Mouse (Mus musculus): Measurements from ENCODE around the gene Plekho1. TPM values are rescaled to one million over a fixed set of nuclear protein-coding genes. Genes with fewer than 3 reads are reported as not detected.
A peak's percentile ranks its signal among the peaks of the same experiment; 100 is the strongest.

The Plekho1 gene
- polyA plus RNA-seq, 1 experiment, result 73.9 TPM

DNA sequence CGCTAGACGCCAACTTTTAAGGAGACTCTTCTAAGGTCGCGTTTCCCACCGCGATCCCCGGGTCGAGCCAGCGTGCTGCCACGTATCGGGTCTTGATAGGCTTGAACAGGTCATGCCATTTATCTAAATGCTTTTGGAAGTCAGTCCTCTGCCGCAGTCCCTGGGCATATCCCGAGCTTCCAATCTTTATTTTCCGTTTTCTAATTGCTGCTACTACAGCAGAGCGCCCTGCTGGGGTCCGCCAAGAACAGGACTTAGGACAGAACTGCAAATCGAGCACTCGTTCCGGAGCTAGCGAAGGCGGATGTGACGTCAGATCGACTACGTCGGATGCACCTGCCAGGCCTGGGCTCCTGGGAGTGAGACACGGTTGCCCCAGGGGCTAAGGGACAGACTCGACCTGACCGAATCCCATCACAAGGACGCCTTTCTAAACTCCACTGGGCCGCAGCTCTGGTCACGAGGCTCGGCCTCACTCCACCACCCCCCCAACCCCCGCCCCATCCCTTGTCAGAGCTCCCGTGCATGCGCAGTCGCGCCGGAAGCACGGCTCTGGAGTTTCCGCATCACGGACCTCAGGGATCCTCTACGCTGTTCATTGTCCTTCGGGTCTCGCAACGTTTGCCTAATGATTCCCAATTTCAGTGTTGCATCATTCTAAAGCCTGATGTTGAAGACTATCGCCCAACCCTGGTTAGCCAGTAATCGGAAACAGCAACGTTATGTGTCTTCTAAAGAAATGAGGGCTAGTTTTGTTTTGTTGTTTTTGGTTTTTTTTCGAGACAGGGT is 44.8 kb downstream of the Plekho1 start:
- WGBS, result under 1% methylated on average over 49 of the region's 49 CpGs
- Histone ChIP-seq H3K27me3 (ENCODE audit: control insufficient read depth, insufficient read depth, low read length) (no peaks in the 10 kb centered on the region), H3K36me3 (ENCODE audit: control insufficient read depth, insufficient read depth, low read length) (peaks cover 10% of the 10 kb centered on the region), H3K4me1 (replicated peaks; ENCODE audit: control insufficient read depth, insufficient read depth, low read length) (peaks cover 4% of the 10 kb centered on the region; the same call in 1 of the 2 replicates), H3K4me3 (ENCODE audit: control insufficient read depth, insufficient read depth, low read length) (peak overlapping the region; percentile 60), H3K27ac (ENCODE audit: control insufficient read depth, insufficient read depth, low read length) (peak overlapping the region; percentile 90)
- TF ChIP-seq CTCF (IDR thresholded peaks at IDR 0.05; ENCODE audit: borderline replicate concordance, control insufficient read depth, extremely low read depth, insufficient read depth, low read length, poor library complexity) (0 out of 2 replicates have a peak, but pooled peaks have one; percentile 5), POLR2A (IDR thresholded peaks at IDR 0.05; ENCODE audit: control insufficient read depth, extremely low read depth, insufficient read depth, low read length, poor library complexity) (peak; percentile 87)
- peak; percentile 86 for DNase-seq

DNA sequence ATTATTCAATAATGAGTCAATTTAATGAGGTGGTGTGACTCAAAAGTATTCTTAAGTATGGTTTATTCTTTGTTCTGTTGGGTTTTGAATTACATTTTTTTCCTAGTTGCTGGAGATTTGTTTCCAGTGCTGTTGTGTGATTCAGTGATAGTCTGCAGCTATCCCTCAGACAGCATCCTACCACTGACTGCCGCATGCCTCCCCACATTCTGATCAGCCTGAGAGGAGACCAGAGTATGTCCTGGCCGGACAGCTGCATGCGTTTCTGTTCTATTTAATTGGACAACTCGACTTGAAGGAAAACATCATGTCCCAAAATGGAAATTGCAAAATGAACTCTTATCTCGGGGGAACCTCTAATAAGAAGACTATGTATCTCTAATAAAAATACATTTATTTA is 47.5 kb downstream of the Plekho1 start:
- Histone ChIP-seq H3K27ac (ENCODE audit: control insufficient read depth, insufficient read depth, low read length) (no peak overlapping the region), H3K27me3 (ENCODE audit: control insufficient read depth, insufficient read depth, low read length) (no peaks in the 10 kb centered on the region), H3K4me1 (replicated peaks; ENCODE audit: control insufficient read depth, insufficient read depth, low read length) (peaks cover 4% of the 10 kb centered on the region; the same call in 1 of the 2 replicates), H3K4me3 (ENCODE audit: control insufficient read depth, insufficient read depth, low read length) (no peak overlapping the region), H3K36me3 (ENCODE audit: control insufficient read depth, insufficient read depth, low read length) (peaks cover 36% of the 10 kb centered on the region)
- TF ChIP-seq POLR2A (IDR thresholded peaks at IDR 0.05; ENCODE audit: control insufficient read depth, extremely low read depth, insufficient read depth, low read length, poor library complexity), result no peak
- TF ChIP-seq CTCF (IDR thresholded peaks at IDR 0.05; ENCODE audit: borderline replicate concordance, control insufficient read depth, extremely low read depth, insufficient read depth, low read length, poor library complexity), result no peak
- no peak for DNase-seq
- 93% methylated on average over 5 of the region's 5 CpGs for WGBS

DNA sequence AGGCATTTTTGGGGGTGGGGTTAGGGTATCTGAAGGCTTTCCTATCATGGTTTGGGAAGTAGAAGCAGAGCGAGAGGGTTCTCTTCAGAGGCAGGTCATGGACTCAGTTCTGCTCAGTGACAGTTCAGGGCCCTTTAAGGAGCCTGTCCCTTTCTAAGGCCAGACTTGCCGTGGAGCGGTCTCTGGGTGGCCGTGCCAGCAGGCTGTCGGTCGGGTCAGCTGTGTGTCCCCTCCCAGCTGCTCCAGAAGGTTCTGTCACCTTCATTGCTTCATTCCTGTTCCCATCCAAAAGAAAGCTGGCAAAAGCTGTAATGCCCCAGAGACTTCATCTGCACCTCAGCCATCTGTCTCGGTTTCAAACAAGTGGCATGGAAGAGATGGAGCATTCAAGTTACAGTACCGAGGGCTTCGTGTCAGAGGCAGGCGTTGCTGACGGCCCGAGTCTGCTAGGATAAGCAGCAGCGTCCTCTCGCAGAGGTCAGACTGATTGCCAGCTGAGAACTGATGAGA is 50.0 kb downstream of the Plekho1 start:
- Histone ChIP-seq H3K4me3 (ENCODE audit: control insufficient read depth, insufficient read depth, low read length) (no peak overlapping the region), H3K27ac (ENCODE audit: control insufficient read depth, insufficient read depth, low read length) (no peak overlapping the region), H3K27me3 (ENCODE audit: control insufficient read depth, insufficient read depth, low read length) (no peaks in the 10 kb centered on the region), H3K4me1 (replicated peaks; ENCODE audit: control insufficient read depth, insufficient read depth, low read length) (no peaks in the 10 kb centered on the region), H3K36me3 (ENCODE audit: control insufficient read depth, insufficient read depth, low read length) (peaks cover 61% of the 10 kb centered on the region)
- TF ChIP-seq POLR2A (IDR thresholded peaks at IDR 0.05; ENCODE audit: control insufficient read depth, extremely low read depth, insufficient read depth, low read length, poor library complexity), result no peak
- no peak for TF ChIP-seq CTCF (IDR thresholded peaks at IDR 0.05; ENCODE audit: borderline replicate concordance, control insufficient read depth, extremely low read depth, insufficient read depth, low read length, poor library complexity)
- WGBS, result 95% methylated on average over 14 of the region's 14 CpGs
- no peak for DNase-seq

DNA sequence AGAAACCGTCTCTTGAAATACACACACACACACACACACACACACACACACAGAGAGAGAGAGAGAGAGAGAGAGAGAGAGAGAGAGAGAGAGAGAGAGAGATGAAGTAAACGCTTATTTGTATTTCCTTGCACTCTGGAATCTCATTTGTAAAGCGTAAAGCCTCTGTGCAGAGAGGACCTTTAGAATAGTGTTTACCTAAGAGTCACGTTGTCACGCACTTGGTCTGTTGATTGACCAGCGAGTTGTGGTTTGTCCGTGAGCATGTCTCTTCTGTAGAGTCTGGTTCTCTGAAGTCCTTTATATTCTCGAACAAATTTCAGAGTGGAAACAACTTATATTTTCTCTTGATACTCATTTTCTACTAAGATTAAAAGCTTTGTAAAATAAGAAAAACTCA is 51.1 kb downstream of the Plekho1 start:
- 95% methylated on average over 8 of the region's 8 CpGs for WGBS
- H3K4me3 ChIP-seq (ENCODE audit: control insufficient read depth, insufficient read depth, low read length), result no peak overlapping the region
- H3K4me1 ChIP-seq (replicated peaks; ENCODE audit: control insufficient read depth, insufficient read depth, low read length), result no peaks in the 10 kb centered on the region
- H3K27me3 ChIP-seq (ENCODE audit: control insufficient read depth, insufficient read depth, low read length), result no peaks in the 10 kb centered on the region
- no peak overlapping the region for H3K27ac ChIP-seq (ENCODE audit: control insufficient read depth, insufficient read depth, low read length)
- no peak for DNase-seq
- TF ChIP-seq CTCF (IDR thresholded peaks at IDR 0.05; ENCODE audit: borderline replicate concordance, control insufficient read depth, extremely low read depth, insufficient read depth, low read length, poor library complexity) (no peak), POLR2A (IDR thresholded peaks at IDR 0.05; ENCODE audit: control insufficient read depth, extremely low read depth, insufficient read depth, low read length, poor library complexity) (no peak)
- H3K36me3 ChIP-seq (ENCODE audit: control insufficient read depth, insufficient read depth, low read length), result peaks cover 72% of the 10 kb centered on the region

DNA sequence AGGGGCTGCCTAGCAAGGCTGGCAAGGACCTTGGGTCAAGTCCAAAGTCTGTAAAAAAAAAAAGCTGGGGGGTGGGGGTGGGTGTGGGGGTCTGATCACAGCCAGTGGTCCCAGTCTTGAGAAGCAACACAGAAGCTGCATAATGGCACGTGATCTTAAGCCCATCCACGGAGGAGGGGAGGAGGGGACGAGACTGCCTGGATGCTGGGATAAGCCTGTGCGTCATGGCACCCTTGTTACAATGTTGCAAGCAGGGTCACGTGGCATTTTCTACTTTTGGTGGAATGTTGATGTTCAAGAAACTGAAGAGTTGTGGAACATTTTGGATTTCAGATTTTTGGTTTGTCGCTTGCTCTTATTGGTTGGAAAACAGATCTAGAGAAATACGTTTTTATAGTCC is 52.6 kb downstream of the Plekho1 start:
- no peak for TF ChIP-seq POLR2A (IDR thresholded peaks at IDR 0.05; ENCODE audit: control insufficient read depth, extremely low read depth, insufficient read depth, low read length, poor library complexity)
- no peak for TF ChIP-seq CTCF (IDR thresholded peaks at IDR 0.05; ENCODE audit: borderline replicate concordance, control insufficient read depth, extremely low read depth, insufficient read depth, low read length, poor library complexity)
- Histone ChIP-seq H3K27ac (ENCODE audit: control insufficient read depth, insufficient read depth, low read length) (no peak overlapping the region), H3K4me3 (ENCODE audit: control insufficient read depth, insufficient read depth, low read length) (no peak overlapping the region), H3K27me3 (ENCODE audit: control insufficient read depth, insufficient read depth, low read length) (no peaks in the 10 kb centered on the region), H3K4me1 (replicated peaks; ENCODE audit: control insufficient read depth, insufficient read depth, low read length) (no peaks in the 10 kb centered on the region), H3K36me3 (ENCODE audit: control insufficient read depth, insufficient read depth, low read length) (peaks cover 87% of the 10 kb centered on the region)
- WGBS, result 97% methylated on average over 7 of the region's 7 CpGs
- no peak for DNase-seq

DNA sequence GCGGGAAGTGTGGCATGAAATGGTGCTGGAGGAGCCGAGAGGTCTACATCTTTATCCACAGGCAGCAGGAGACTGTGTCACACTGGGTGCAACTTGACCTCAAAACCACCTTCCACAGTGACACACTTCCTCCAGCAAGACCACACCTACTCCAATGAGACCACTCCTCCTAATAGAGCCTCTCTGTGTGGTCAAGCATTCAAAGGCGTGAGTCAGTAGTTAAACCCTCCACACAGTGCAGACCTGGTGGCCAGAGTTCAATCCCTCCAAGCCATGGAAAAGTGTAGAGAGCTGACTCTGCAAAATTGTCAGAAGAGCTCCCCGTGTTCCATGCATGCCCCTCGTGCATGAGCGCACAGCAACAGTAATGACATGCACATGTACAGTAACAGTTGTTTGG is 53.1 kb downstream of the Plekho1 start:
- TF ChIP-seq POLR2A (IDR thresholded peaks at IDR 0.05; ENCODE audit: control insufficient read depth, extremely low read depth, insufficient read depth, low read length, poor library complexity), result no peak
- no peak for TF ChIP-seq CTCF (IDR thresholded peaks at IDR 0.05; ENCODE audit: borderline replicate concordance, control insufficient read depth, extremely low read depth, insufficient read depth, low read length, poor library complexity)
- Histone ChIP-seq H3K4me1 (replicated peaks; ENCODE audit: control insufficient read depth, insufficient read depth, low read length) (no peaks in the 10 kb centered on the region), H3K36me3 (ENCODE audit: control insufficient read depth, insufficient read depth, low read length) (peaks cover 91% of the 10 kb centered on the region), H3K4me3 (ENCODE audit: control insufficient read depth, insufficient read depth, low read length) (no peak overlapping the region), H3K27me3 (ENCODE audit: control insufficient read depth, insufficient read depth, low read length) (no peaks in the 10 kb centered on the region), H3K27ac (ENCODE audit: control insufficient read depth, insufficient read depth, low read length) (no peak overlapping the region)
- DNase-seq, result no peak
- 87% methylated on average over 6 of the region's 6 CpGs for WGBS

All from thymus, adult 2 months (tissue).